Mouse (Mus musculus): ENCODE measurements around the gene Zfp689. TPM values are rescaled to one million over a fixed set of nuclear protein-coding genes. Genes with fewer than 3 reads are reported as not detected.
A peak's percentile ranks its signal among the peaks of the same experiment; 100 is the strongest.
"Not testable (repeated sequence)": the region's sequence is repeated elsewhere in the genome, so short reads cannot be mapped to it uniquely, and the experiment has no call there.

Zfp689 gene
- total RNA-seq, 2 experiments from 2014 or later: 1.8 to 1.9 TPM

GRCm38 (mm10) chr7:127404101-127404500, 44.9 kb downstream of the Zfp689 start:
- DNase-seq: not testable (repeated sequence)

- DNase-seq: no peak
Observed at GRCm38 (mm10) chr7:127402980-127403379, 46.0 kb downstream of the Zfp689 start.

DNA sequence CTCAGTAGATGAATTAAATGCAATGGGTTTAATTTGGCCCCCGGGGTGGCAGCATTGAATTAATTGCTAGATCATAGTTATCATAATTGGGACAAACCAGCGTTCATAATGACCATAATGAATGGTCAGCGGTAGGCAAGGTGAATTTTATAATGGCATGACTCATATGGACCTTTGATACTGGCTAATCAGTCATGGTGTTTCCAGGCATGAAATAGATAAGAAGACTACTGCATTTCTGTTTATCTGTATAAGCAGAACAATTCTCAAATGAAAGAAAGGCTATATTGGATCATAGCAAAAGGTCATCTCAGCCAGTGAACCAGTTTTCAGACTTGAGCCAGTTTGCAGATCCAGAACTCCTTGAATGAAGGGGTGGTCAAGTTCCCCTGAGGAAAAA, 48.6 kb downstream of the Zfp689 start:
- DNase-seq: no peak

GRCm38 (mm10) chr7:127393944-127394333, 55.0 kb downstream of the Zfp689 start:
- no peak for DNase-seq

DNA sequence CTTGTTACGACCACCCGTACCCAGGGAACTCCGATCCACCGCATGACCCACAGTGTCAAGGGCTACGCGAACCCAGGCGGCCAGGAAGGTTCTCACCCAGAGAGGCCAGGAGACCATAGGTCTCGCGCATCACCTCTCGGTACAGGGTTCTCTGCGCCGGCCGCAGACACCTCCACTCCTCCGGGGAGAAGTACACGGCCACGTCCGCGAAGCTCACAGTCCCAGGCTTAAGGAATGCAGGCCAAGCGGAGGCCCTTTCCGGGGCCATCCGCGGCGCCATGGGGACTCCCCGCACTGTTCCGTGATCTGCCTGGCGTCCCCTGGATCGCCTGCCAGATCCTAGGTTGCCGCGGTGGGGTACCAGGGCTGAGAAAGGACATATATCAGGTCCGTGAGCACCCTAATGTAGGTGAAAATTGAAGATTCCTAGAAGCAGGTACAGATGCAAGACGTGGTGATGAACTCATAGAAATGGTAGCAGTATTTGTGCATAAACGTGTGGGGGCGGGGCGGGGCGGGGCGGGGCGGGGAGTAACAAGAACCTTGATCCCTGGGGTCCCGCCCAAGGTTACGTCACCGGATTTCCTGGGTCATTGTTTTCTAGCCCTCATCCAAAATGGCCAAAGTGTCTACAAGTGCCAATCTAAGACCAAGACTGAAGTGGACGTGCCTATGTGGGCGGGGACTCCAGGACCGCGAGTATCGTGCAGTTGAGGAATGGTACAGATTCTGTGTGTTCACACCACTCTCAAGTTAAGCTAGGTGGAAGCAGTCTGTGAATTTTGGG, 55.6 kb downstream of the Zfp689 start, which contains the start of gene E430018J23Rik:
Gene E430018J23Rik, minus strand, starts transcription at position 473 of the 787 bp plus-strand sequence.
- DNase-seq: peak; percentile 96

- DNase-seq: no peak
Observed at GRCm38 (mm10) chr7:127392251-127392824, 56.6 kb downstream of the Zfp689 start.

Small RNA genes within 50 kb of the gene (microRNA-seq; reads per million reads assigned to microRNA genes)
- gene Gm47278 (0 reads per million in 2 experiments), gene Mir7060 (0 reads per million in 2 experiments)

Other genes with a start within 250 kb of the Zfp689 start
- 10 to 100 TPM; 38.6 to 45.1 TPM for gene Tbc1d10b, start 240.7 kb downstream of the Zfp689 start, total RNA-seq (2021)
- gene Mylpf, start 240.3 kb downstream of the Zfp689 start, total RNA-seq (2021): over 10,000 TPM; 46,059 to 51,168 TPM
- gene Zfp553, start 216.1 kb downstream of the Zfp689 start, total RNA-seq (2021): 1 to 10 TPM; 5.5 to 7.3 TPM
- 1 to 10 TPM; 6.9 to 7.5 TPM for gene Sept1, start 216.0 kb downstream of the Zfp689 start, total RNA-seq (2021)
- 10 to 100 TPM; 18.6 to 20.9 TPM for gene Zfp771, start 204.9 kb downstream of the Zfp689 start, total RNA-seq (2021)
- gene Dctpp1, start 188.4 kb downstream of the Zfp689 start, total RNA-seq (2021): 10 to 100 TPM; 33.9 to 38.6 TPM
- 10 to 100 TPM; 19.5 to 20.5 TPM for gene Sephs2, start 175.1 kb downstream of the Zfp689 start, total RNA-seq (2021)
- 1 to 10 TPM in 1 of 2 experiments, under 1 TPM in 1; 0.75 to 1.5 TPM for gene Itgal, start 152.9 kb downstream of the Zfp689 start, total RNA-seq (2021)
- gene Zfp768, start 103.6 kb downstream of the Zfp689 start, total RNA-seq (2021): 10 to 100 TPM; 23.0 to 28.7 TPM
- gene Zfp747, start 73.1 kb downstream of the Zfp689 start, total RNA-seq (2021): 1 to 10 TPM; 3.6 to 5.1 TPM
- 1 to 10 TPM; 1.7 to 2.7 TPM for gene 9130019O22Rik, start 62.0 kb downstream of the Zfp689 start, total RNA-seq (2021)
- 1 to 10 TPM; 2.9 to 3.7 TPM for gene E430018J23Rik, start 55.5 kb downstream of the Zfp689 start, total RNA-seq (2021)
- gene Zfp764, start 42.3 kb downstream of the Zfp689 start, total RNA-seq (2021): 1 to 10 TPM; 2.8 to 4.3 TPM
- gene Zfp688, start 27.1 kb downstream of the Zfp689 start, total RNA-seq (2021): 1 to 10 TPM; 3.2 to 4.5 TPM
- 10 to 100 TPM; 16.2 to 25.3 TPM for gene Prr14, start 10.5 kb upstream of the Zfp689 start, total RNA-seq (2021)
- 10 to 100 TPM; 29.5 to 35.8 TPM for gene Fbrs, start 30.0 kb upstream of the Zfp689 start, total RNA-seq (2021)
- gene Srcap, start 62.8 kb upstream of the Zfp689 start, total RNA-seq (2021): 10 to 100 TPM; 56.8 to 66.1 TPM
- gene Gm42715, start 70.4 kb upstream of the Zfp689 start, total RNA-seq (2021): 10 to 100 TPM; 10.3 to 10.5 TPM
- not detected for gene Tmem265, start 112.2 kb upstream of the Zfp689 start, total RNA-seq (2021)
- 10 to 100 TPM; 13.3 to 17.6 TPM for gene Phkg2, start 124.2 kb upstream of the Zfp689 start, total RNA-seq (2021)
- gene Ccdc189, start 139.4 kb upstream of the Zfp689 start, total RNA-seq (2021): 1 to 10 TPM; 1.7 to 3.2 TPM
- gene Rnf40, start 139.6 kb upstream of the Zfp689 start, total RNA-seq (2021): 10 to 100 TPM; 26.9 to 37.8 TPM
- 10 to 100 TPM in 1 of 2 experiments, 1 to 10 TPM in 1; 9.2 to 14.7 TPM for gene Zfp629, start 166.6 kb upstream of the Zfp689 start, total RNA-seq (2021)

All from gastrocnemius, postnatal 10 days (tissue).